Mouse (Mus musculus) embryonic facial prominence, embryonic 10.5 days (tissue): ENCODE measurements around the gene Dusp16. TPM values are rescaled to one million over a fixed set of nuclear protein-coding genes. Genes with fewer than 3 reads are reported as not detected.
A peak's percentile ranks its signal among the peaks of the same experiment; 100 is the strongest.

Experiments
- DNase-seq: peaks from one replicate; pipeline ENCODE4 v3.0.0-alpha.2; 2017; ENCODE audit warnings: low spot score
- H3K27ac ChIP-seq: fragments of 300-500 bp; sonication (generic); replicated peaks from 2 replicates; pipeline ENCODE4 v1.5.1; 2016; ENCODE audit warnings: mild to moderate bottlenecking
- H3K27me3 ChIP-seq: fragments of 300-500 bp; sonication (generic); replicated peaks from 2 replicates; pipeline ENCODE4 v1.6.1; 2016; ENCODE audit warnings: low read depth, mild to moderate bottlenecking; ENCODE audit not compliant: poor library complexity, severe bottlenecking
- H3K36me3 ChIP-seq: fragments of 300-500 bp; sonication (generic); replicated peaks from 2 replicates; pipeline ENCODE4 v1.6.1; 2016; ENCODE audit warnings: mild to moderate bottlenecking, moderate library complexity
- H3K4me1 ChIP-seq: fragments of 300-500 bp; sonication (generic); 2 replicates; pipeline ENCODE4 v1.6.1; 2016
- H3K4me3 ChIP-seq: fragments of 300-500 bp; sonication (generic); 2 replicates; pipeline ENCODE4 v1.5.1; 2016; ENCODE audit warnings: mild to moderate bottlenecking, moderate library complexity
- H3K9me3 ChIP-seq: fragments of 300-500 bp; sonication (generic); 2 replicates; pipeline ENCODE4 v1.6.1; 2016; ENCODE audit warnings: mild to moderate bottlenecking
- WGBS: fragments of 180-500 bp; shearing (Covaris S2); methylation state at CpG from one replicate; pipeline ENCODE4 v1.1.7; 2016; 5-methylcytosine and 5-hydroxymethylcytosine counted together
- polyA plus RNA-seq: library from polyadenylated mRNA; unstranded; fragments of >200 nt; fragmentation: Nextera tagmentation; extraction: Ambion mirVana; gene quantifications from 2 replicates; pipeline ENCODE4 v1.2.1, GENCODE M21; 2016

Gene Dusp16
- 11.9 TPM in 2 replicates for polyA plus RNA-seq

GRCm38 (mm10) chr6:134792141-134793045 is at the start of gene Dusp16:
TSS of gene Dusp16 (minus strand) at chr6:134792625.
- Histone ChIP-seq H3K27me3 (peaks cover 12% of the 10 kb centered on the region), H3K4me3 (peak within 1 kb of the TSS; percentile 74), H3K36me3 (no peaks in the 10 kb centered on the region), H3K4me1 (peaks cover 29% of the 10 kb centered on the region), H3K9me3 (no peaks in the 10 kb centered on the region), H3K27ac (peak within 1 kb of the TSS; percentile 95)
- DNase-seq, result peak; percentile 92
- WGBS, result 1% methylated on average over 108 of the region's 108 CpGs

GRCm38 (mm10) chr6:134840346-134840745 is 47.9 kb upstream of the Dusp16 start:
- Histone ChIP-seq H3K4me3 (no peak overlapping the region), H3K9me3 (no peaks in the 10 kb centered on the region), H3K4me1 (no peaks in the 10 kb centered on the region), H3K27ac (no peak overlapping the region), H3K36me3 (no peaks in the 10 kb centered on the region), H3K27me3 (no peaks in the 10 kb centered on the region)
- 78% methylated on average over 2 of the region's 2 CpGs for WGBS
- DNase-seq, result no peak

GRCm38 (mm10) chr6:134838111-134838510 is 45.7 kb upstream of the Dusp16 start:
- Histone ChIP-seq H3K9me3 (no peaks in the 10 kb centered on the region), H3K27ac (no peak overlapping the region), H3K27me3 (no peaks in the 10 kb centered on the region; the same call in 1 of the 2 replicates), H3K36me3 (no peaks in the 10 kb centered on the region), H3K4me1 (no peaks in the 10 kb centered on the region), H3K4me3 (no peak overlapping the region)
- no peak for DNase-seq
- 90% methylated on average over 4 of the region's 4 CpGs for WGBS

DNA sequence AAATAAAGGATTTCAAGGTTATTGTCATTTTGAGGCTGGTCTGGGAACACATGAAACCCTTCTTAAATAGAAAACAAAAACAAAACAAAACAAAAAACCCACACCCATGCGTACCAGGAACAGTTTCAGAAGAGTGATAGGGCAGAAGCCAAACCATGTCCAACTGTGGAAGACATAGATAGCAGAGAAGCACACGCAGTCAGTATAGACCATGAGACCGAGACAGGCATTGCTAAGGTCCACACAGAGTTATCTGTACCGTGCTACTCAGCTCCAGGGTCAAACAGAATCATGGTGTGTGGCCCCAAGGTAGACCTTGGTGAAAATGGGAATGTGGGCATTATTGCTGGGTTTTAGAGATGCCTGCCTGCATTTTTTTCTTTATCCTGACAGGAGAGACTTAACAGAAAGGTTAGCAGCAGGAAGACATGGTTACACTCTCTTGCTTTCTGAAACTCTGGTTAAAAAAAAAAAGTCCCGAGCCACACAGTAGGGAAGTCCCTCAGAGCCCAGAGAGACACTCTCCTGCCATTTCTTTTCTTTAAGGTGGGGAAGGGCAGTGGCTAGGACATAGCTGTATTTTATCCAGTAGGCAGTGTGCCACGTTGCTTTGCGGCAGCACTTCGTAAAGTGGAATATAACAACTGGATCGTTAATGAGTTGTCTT is 42.3 kb upstream of the Dusp16 start:
- no peaks in the 10 kb centered on the region for H3K9me3 ChIP-seq
- DNase-seq, result no peak
- no peak overlapping the region for H3K4me3 ChIP-seq
- no peak overlapping the region for H3K27ac ChIP-seq
- no peaks in the 10 kb centered on the region for H3K36me3 ChIP-seq
- peaks cover 6% of the 10 kb centered on the region; the same call in 1 of the 2 replicates for H3K27me3 ChIP-seq
- WGBS, result 81% methylated on average over 9 of the region's 9 CpGs
- H3K4me1 ChIP-seq, result peaks cover 5% of the 10 kb centered on the region; the same call in 1 of the 2 replicates

DNA sequence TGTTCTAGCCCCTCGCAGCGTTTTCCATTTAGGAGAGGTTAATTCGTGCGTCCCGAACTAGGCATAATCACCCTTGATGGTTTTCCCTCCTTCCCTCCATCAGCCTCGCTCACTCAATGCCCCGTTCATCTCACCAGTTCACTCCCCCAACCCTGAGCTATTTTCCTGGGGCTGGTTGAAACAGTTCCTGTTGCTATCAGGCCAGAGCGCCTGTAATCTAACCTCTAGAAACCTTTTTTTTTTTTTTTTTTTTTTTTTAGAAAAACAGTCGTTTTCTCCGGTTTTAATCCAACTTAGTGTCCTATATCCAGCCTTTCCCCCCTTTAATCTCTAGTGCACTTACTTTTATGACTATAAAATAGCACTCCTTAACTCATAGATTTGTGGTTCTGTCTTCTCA is 38.4 kb upstream of the Dusp16 start:
- Histone ChIP-seq H3K9me3 (no peaks in the 10 kb centered on the region), H3K4me3 (peak overlapping the region; percentile 75), H3K27ac (no peak overlapping the region), H3K4me1 (peaks cover 14% of the 10 kb centered on the region), H3K36me3 (no peaks in the 10 kb centered on the region), H3K27me3 (peaks cover 6% of the 10 kb centered on the region; the same call in 1 of the 2 replicates)
- 3% methylated on average over 10 of the region's 10 CpGs for WGBS
- no peak for DNase-seq

DNA sequence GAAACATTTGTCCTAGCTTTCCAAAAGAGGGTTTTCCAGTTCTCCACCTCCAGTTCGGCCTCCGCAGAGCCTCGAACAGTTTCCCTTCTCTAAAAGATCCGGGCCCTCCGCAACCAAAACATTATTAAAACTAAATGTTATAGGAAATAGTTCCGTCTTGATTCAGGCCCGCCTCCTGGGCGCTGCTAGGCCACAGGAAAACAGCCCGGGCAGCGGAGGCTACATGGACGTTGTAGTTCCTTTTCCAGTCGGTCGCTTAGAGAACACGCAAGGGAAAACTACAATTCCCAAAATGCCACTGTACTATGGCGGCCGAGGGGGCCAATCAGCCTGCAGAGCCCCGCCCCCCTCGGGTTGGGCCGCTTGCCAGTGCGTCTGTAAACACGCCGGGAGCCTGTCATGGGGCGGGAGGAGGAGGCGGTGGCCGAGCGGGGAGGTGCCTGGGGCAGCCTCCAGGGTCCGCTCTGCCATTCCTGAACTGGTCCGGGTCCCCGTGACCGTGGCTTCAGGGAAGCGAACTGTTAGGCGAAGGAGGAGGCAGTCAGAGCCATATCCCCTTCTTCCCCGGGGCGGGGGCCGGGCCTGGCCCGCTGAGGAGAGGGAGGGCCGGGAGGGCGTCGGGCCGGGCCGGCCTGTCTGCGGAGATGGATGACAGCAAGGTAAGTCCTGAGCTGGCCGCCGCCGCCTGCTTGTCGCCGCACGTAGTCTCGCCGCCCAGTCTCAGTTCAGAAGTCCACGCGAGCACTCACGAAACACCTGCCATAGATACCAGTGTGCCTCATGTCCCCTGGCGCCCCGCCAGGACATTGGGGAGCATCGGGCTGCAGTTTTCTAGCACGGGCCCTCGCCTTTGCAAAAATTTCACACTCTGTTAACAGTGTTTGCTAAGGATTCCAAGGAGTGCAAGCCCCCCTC is 37.6 kb upstream of the Dusp16 start, which contains the start of gene Crebl2:
TSS of gene Crebl2 (plus strand) at position 369 of the 915 bp plus-strand sequence.
- Histone ChIP-seq H3K27ac (peak within 1 kb of the TSS; percentile 87), H3K9me3 (no peaks in the 10 kb centered on the region), H3K4me1 (peaks cover 14% of the 10 kb centered on the region), H3K4me3 (peak within 1 kb of the TSS; percentile 75), H3K27me3 (peaks cover 6% of the 10 kb centered on the region; the same call in 1 of the 2 replicates), H3K36me3 (no peaks in the 10 kb centered on the region)
- peak; percentile 99 for DNase-seq
- WGBS, result under 1% methylated on average over 57 of the region's 58 CpGs

DNA sequence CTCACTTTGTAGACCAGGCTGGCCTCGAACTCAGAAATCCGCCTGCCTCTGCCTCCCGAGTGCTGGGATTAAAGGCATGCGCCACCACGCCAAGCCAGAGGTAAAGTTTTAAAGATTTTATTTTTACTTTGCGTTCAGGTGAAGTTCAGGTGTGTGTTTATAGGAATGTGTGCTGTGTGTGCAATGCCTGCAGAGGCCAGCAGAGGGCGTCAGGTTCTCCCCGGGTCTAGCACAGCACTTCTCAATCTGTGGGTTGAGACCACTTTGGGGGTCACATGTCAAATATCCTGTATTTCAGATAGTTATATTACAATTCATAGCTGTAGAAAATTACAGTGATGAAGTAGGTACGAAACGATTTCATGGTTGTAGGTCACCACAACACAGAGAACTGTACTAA is 30.4 kb upstream of the Dusp16 start:
- Histone ChIP-seq H3K4me1 (no peaks in the 10 kb centered on the region), H3K9me3 (no peaks in the 10 kb centered on the region), H3K4me3 (no peak overlapping the region), H3K27ac (no peak overlapping the region), H3K36me3 (no peaks in the 10 kb centered on the region), H3K27me3 (no peaks in the 10 kb centered on the region)
- peak; percentile 33 for DNase-seq
- WGBS, result 69% methylated on average over 10 of the region's 10 CpGs

DNA sequence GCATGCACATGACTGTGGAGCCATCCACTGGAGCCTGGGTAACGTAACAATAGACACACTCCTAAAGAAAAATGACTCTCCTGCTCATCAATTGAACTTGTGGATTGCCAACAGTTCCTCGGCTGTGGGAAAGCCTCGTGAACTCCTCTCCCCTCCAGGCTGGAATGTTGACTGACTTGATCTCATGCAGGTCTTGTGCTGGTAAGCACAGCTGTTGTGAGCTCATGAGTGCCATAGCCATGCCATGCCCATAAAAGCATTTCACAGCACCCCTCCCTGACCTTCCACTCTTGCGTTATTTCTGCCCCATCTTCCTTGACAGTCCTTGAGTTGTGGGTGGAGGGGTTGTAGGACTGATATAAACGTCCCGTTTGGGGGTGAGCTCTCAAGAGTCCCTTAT is 28.0 kb upstream of the Dusp16 start:
- DNase-seq, result no peak
- H3K9me3 ChIP-seq, result no peaks in the 10 kb centered on the region
- 79% methylated on average over 6 of the region's 6 CpGs for whole genome bisulfite sequencing
- H3K27ac ChIP-seq, result no peak overlapping the region
- H3K27me3 ChIP-seq, result no peaks in the 10 kb centered on the region
- H3K36me3 ChIP-seq, result no peaks in the 10 kb centered on the region
- no peak overlapping the region for H3K4me3 ChIP-seq
- H3K4me1 ChIP-seq, result no peaks in the 10 kb centered on the region

- H3K4me3 ChIP-seq, result no peak overlapping the region
- DNase-seq, result no peak
- no peak overlapping the region for H3K27ac ChIP-seq
- no peaks in the 10 kb centered on the region for H3K36me3 ChIP-seq
- no peaks in the 10 kb centered on the region for H3K27me3 ChIP-seq
- H3K4me1 ChIP-seq, result no peaks in the 10 kb centered on the region
- H3K9me3 ChIP-seq, result no peaks in the 10 kb centered on the region
- WGBS, result 56% methylated on average over 5 of the region's 5 CpGs
Measured at GRCm38 (mm10) chr6:134819741-134820140, 27.3 kb upstream of the Dusp16 start.

DNA sequence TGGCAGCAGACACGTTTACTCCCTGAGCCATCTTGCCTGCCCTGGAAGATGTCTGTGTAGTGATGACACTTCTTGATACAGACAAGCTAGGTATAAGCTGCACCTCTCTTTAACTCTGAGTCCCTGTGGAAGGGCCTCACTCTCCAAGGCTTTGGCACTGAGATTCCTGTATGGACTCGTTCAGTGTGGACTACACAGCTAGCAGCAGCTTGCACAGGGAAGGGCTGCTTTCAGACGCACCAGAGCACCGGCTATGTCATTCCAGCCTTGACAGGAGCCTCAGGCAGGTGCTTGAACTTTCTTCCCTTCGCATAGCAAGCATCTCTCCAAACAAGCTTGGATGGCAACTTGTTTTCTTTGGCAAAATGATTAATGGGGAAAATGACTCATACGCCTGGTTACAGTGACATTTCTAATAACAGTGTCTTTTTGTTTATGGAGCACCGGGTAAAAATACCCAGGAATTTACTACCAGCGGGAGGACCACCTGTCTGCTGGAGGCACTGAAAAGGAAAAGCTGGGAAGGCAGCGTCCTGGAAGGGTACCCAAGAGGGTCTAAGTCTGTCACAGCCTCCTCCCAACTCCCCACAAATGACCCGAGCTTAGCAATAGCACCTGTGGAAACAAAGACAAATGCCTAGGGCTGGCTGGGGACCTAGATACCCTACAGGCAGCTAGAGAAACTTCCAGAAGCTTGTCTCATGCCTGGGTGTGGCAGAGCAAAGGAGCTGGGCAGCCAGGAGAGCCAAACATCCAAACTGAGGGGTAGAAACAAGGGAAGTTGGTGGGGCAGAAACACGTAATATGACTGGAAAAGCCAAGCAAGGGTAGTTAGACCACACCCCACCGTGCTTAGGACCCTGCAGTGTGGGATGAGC is 24.9 kb upstream of the Dusp16 start:
- DNase-seq, result no peak
- Histone ChIP-seq H3K27ac (no peak overlapping the region), H3K4me3 (no peak overlapping the region), H3K9me3 (no peaks in the 10 kb centered on the region), H3K27me3 (no peaks in the 10 kb centered on the region), H3K36me3 (no peaks in the 10 kb centered on the region), H3K4me1 (no peaks in the 10 kb centered on the region)
- 67% methylated on average over 12 of the region's 12 CpGs for WGBS

GRCm38 (mm10) chr6:134813066-134813465 is 20.6 kb upstream of the Dusp16 start:
- no peaks in the 10 kb centered on the region for H3K4me1 ChIP-seq
- no peak for DNase-seq
- no peaks in the 10 kb centered on the region for H3K27me3 ChIP-seq
- WGBS, result 79% methylated on average over 1 of the region's 1 CpGs
- no peak overlapping the region for H3K4me3 ChIP-seq
- H3K27ac ChIP-seq, result no peak overlapping the region
- H3K9me3 ChIP-seq, result no peaks in the 10 kb centered on the region
- no peaks in the 10 kb centered on the region for H3K36me3 ChIP-seq
